Mouse (Mus musculus): ENCODE results near the gene Eif4e3.

The Eif4e3 gene

DNA sequence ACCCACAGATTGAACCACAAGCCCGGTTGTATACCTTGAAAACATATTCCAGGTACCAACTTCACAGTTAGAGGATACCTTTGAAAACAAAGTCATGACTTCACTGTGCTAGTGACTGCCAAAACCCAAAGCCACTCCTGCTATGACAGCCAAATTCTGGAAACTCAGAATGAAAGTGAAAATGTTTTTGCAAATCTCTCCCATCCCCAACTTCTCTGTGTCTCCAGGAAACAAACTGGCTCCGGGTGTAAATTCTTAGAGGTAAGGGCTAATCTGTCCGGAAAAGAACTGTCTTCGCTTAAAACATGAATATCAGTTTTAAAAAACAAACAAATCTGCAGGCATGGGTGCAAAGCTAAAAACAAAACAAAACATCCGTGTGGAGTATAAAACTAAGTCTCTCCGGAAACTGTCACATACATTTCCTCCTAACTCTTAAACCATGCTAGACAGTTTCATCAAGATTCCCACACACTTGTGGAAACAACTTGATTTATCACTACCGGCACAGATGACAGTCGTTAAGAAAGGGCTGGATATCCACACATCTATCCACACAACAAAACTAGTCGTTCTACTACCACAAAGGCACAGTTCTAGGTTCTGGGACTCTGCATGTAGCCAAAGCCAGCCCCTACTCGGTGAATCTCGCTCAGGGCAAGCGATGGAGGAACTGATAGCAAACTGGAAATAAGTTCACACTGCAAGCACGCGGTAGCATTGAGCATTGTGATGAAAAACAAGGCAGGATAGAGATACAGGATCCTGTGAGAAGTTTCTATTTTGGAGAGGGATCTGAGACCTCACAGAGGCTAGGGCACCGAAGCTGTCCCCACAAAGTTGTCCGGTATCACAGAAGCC is 884 bp downstream of the Eif4e3 start:
- in situ Hi-C loops (cut with MboI, MseI): loop anchor here (25.0 kb wide), 1 partner anchor 1172 kb away; the partner anchor contains the start of gene Ppp4r2

DNA sequence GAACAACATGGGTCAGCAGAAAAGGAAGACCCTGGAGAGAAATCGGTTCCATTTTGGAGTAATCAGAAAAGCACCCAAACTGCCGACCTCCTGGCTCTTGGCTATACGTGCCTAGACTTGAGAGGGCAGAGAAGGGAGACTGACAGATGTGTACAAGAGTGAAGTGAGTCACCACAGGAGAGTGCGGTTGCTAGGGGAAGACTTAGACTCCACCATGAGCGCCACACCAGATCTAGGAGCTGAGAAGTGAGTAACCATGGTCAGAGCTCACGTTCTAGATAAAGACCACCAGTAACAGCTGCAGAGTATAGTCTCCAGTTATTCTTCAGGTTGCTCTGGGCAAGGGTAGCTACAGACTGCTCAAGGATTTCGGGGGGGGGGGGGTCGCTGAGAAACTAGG is 3.3 kb downstream of the Eif4e3 start:
- in situ Hi-C loops (cut with MboI, MseI): loop anchor here (25.0 kb wide), 1 partner anchor 1174 kb away; the partner anchor contains the start of gene Ppp4r2

DNA sequence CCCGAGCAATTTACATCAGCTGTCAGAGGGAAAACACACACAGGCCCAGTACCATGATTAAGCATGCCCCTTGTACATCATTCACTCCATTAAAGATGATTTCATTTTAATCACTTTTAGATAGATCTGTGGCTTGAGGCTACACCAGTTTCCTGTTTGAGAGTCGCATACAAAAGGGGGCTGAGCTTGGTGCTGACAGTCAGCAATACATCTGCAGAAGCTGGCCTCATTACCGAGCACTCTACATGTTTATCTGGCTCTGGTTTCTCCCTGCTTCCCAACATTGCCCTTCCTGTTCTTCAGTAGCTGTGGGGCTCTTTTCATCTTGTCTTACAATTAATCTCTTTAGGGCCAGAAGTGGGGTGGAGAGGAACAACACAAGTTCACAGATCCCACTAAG is 6.1 kb downstream of the Eif4e3 start:
- in situ Hi-C loops (cut with MboI, MseI): loop anchor here (25.0 kb wide), 1 partner anchor 1177 kb away; the partner anchor contains the start of gene Ppp4r2

DNA sequence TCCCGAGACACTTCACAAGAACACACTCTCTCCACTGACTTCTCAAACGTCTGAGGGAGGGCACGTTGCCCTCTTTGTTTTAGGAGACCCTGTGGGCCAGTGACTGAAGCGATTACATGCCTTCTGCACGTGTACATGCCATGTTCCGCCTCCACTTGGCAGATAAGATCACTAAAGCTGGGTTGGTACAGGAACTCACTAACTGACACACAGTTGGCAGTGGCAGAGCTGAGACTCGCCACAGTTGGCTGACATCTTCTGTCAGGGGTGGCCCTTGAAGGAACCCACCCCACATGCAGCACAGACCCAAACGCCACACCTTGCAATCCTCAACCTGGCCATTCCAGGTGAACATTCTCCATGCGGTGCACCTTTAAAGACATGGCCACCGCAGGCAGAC is 8.0 kb downstream of the Eif4e3 start:
- in situ Hi-C loops (cut with MboI, MseI): loop anchor here (25.0 kb wide), 1 partner anchor 1179 kb away; the partner anchor contains the start of gene Ppp4r2

DNA sequence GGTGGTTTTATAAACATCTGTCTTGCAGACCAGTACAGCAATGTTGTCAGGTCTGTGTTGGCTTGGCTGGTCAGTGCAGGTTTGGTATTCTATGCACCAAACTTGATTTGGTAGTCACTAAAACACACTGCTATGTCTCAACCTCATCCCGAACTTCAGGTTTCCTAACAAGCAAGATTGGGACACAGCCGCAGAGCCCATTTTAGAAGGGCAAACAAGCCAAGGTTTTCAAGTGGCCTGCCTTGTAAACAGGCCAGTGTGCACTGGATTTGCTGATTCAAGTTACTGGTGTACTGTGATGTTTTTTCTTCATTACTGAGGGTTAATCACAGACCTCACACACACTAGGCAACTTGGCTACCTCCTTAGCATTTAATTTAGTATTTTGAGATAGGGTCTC is 10.5 kb downstream of the Eif4e3 start:
- in situ Hi-C loops (cut with MboI, MseI): loop anchor here (25.0 kb wide), 1 partner anchor 1181 kb away; the partner anchor contains the start of gene Ppp4r2

DNA sequence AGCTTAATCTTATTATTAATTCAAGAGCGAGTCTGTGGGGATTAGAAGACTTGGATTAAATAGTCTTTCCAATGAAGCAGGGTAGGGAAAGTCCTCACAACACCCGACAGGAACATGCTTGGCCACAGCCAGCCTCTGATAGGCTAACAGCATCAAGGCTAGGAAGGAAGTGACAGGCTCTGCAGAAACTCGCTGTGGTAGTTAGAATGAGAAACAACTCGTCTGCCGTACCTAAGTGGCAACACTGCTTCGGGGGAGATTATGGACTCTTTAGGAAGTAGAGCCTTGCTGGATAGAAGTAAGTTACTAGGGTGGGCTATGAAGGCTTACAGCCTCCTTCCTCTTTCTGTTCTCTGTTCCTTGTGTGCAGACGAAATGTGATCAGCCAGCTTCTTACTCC is 11.1 kb downstream of the Eif4e3 start:
- in situ Hi-C loops (cut with MboI, MseI): loop anchor here (25.0 kb wide), 1 partner anchor 1182 kb away; the partner anchor contains the start of gene Ppp4r2

DNA sequence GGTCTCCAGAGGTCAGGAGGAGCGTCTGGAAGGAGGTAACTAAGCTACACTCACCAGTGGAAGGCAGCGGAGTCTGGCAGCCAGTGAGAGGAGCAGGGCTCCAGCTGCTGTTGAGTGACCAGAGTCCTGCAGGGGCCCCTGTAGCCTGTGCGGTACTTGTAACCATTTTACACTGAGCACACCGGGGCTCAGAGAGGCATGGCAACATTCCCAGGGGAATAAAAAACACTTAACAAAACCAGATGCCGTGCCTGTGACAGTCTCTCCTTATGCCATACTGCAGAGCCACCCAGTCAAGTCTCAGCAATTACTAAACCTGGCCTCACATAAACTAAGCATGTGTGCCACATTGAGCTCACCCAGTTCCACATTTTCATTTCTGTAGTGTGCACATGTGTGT is 12.2 kb downstream of the Eif4e3 start:
- in situ Hi-C loops (cut with MboI, MseI): loop anchor here (25.0 kb wide), 1 partner anchor 1183 kb away; the partner anchor contains the start of gene Ppp4r2

DNA sequence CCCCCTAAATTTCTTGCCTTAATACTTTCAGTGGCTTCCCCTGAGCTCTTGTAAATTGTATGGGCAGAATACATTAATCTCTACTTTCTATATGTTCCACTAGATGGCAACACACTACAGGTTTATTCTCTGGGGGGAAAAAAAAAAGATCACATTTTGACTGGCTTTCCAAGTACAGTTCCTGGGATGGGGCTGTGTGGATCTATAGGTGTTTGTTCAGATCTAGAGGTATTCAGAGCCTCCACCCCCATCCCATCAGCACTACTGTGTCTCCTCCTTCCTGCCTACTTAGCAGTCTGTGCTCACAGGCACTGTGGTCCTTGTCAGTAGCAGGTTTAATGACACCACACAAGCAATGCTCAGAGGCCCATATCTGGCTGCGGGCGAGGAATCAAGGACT is 14.2 kb downstream of the Eif4e3 start:
- in situ Hi-C loops (cut with MboI, MseI): loop anchor here (25.0 kb wide), 1 partner anchor 1185 kb away; the partner anchor contains the start of gene Ppp4r2

DNA sequence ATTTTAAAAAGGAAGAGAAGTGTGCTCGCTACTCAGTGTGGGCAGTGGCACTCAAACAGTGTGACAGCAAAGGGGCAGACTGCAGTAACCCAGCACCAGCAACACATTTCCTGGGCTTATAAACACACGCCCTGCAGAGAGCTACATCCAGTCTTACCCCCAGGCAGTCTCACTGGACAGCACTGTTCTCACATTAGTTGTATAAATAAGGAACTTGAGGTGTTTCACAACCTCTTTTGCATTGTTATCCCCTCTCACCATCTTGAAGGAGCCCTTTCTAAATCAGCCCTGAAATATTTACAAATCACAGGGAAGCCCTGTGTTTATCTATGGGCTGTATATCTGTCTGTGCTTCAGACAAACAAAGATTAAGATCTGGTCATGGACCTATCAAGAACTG is 17.3 kb downstream of the Eif4e3 start:
- in situ Hi-C loops (cut with MboI, MseI): no loop called here

DNA sequence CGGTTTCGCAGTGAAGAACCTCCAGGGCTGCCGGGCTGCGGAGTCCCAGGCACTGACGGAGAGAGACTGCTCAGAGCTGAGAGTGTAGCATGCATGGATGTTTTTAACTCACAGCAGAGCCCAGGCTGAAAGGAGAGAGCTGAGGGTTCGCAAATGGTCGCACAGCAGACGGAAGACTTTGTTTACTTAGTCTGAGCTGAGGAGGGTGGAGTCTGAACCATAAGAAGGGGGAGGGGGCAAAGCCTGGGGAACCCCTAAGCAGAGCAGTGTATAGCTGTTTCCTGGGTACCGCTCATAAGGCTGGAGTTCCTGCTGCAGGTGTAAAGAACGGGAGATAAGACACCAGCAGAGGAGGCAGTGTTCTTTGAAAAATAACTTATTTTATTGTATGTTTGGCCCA is 20.2 kb downstream of the Eif4e3 start:
- in situ Hi-C loops (cut with MboI, MseI): no loop called here

DNA sequence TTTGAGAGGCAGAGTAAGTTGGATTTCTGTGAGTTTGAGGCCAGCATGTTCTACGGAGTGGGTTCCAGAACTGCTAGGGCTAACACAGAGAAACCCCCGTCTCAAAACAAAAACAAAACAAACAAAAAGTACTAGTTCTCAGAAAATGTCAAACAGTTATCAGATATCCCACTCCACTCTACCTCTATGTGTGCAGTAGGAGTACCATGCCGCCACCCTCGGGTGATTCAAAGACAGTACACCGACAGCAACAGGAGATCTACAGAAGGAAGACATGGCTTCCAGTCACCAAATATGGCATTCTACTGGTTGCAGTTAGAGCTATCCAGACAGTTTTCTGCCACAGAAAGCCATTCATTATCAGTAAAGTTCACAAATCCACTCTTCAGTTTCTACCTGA is 21.7 kb downstream of the Eif4e3 start:
- in situ Hi-C loops (cut with MboI, MseI): no loop called here

DNA sequence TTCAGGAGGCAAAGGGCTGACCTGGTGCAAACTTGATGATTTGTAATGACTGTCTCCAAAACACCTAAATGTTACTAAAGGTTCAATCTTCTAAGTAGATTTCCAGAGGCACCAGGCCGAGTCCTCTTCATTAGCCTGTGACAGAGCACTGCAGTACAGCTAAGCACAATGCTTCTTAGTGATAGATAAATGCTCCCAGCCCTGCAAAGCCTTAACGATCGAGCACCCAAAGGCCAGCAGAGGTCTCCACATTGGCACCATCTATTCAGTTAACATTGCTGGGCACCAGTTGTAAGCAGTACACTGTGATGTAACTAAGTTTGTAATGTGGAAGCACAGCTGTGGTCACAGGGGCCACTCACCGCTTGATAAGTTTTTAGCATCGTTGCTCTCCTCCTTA is 22.2 kb downstream of the Eif4e3 start:
- in situ Hi-C loops (cut with MboI, MseI): no loop called here

DNA sequence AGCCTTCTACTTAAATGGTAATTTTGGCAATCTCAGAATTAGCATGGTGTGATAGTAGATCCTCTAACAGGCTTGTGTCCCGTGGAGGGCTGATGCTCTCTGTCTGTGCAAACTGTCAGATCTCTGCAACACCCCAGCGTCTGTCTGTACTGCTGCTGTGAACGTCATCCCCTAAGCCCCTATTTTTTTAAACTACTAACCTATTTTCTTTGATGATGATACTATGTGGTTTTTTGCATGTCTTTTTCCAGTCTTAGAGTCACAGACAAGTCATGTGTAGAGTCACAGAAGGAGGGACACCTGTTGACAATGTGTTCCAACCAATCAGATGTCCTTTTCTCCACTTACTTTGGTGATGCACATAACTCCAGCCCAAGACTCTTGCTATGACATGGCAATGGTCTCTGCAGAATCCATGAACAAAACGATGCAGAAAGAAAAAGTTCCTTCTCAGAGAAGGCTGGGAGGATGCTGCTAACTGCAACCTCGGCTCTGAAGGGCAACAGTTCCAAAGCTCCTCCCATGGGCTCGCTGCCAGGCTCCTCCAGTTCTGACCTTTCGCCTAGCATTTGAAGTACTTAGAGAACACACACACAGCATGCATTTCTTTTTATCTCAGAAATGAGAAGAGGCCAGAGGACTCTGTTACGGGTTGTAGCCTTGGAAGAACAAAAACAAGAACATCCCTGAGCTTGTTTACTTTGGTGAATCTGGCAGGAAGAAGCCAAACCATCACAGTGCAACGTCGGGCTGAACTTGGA is 23.0 kb downstream of the Eif4e3 start:
- in situ Hi-C loops (cut with MboI, MseI): no loop called here

DNA sequence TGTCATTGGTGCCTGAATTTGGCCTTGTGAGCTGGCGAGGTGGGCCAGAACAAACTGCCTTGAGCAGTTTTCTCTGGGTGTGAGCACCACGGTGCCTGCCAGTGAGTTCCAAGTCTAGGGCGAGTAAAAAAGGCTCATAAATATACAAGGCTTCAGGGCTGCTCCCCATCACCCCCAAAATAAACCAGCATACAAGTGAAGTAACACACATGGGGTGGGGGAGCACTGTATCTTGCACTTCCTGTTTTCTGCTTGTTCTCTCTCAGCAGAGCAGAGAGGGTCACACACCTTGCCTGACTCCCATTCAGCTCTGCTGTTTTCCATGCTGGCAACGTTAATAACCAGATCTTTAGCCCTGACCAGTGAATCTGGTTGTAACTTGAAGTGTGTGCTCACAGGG is 29.1 kb downstream of the Eif4e3 start:
- in situ Hi-C loops (cut with MboI, MseI): no loop called here

DNA sequence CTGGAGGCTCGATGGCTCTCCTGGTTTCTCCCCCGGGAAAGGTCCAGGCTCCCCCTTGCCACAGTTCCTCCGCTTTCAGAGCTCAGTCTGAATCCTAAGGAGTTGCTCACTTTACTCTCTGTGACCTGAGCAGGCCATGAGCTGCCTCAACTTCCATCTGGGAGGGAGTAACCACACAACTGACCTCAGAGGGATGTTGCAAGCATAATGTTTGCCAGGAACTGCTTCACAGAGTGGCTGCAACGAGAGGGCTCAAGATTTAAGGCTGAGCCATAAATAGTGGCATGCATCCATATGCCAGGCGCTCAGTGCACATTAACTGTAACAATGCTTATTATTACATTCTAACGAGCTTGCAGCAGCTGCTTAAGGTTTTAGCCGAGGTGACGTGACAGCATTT is 29.8 kb downstream of the Eif4e3 start:
- in situ Hi-C loops (cut with MboI, MseI): no loop called here

DNA sequence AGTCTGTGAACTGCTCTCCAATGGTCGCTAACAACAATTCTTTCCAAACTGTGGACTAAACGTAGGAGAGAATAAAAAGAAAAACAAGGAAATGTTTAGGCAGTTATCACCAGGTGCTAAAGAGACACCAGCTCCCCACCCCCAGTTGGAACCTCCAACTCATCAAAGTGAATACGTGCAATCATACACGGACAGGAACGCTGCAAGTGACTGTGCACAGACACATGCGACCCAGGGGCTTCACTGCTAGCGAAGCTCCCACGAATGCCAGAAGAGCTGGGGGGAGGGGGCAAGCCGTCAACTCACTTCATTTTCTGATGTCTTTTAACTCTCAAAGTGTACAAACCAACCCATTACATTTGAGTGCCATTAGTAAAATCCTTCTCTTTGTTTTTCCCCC is 30.4 kb downstream of the Eif4e3 start:
- in situ Hi-C loops (cut with MboI, MseI): no loop called here

DNA sequence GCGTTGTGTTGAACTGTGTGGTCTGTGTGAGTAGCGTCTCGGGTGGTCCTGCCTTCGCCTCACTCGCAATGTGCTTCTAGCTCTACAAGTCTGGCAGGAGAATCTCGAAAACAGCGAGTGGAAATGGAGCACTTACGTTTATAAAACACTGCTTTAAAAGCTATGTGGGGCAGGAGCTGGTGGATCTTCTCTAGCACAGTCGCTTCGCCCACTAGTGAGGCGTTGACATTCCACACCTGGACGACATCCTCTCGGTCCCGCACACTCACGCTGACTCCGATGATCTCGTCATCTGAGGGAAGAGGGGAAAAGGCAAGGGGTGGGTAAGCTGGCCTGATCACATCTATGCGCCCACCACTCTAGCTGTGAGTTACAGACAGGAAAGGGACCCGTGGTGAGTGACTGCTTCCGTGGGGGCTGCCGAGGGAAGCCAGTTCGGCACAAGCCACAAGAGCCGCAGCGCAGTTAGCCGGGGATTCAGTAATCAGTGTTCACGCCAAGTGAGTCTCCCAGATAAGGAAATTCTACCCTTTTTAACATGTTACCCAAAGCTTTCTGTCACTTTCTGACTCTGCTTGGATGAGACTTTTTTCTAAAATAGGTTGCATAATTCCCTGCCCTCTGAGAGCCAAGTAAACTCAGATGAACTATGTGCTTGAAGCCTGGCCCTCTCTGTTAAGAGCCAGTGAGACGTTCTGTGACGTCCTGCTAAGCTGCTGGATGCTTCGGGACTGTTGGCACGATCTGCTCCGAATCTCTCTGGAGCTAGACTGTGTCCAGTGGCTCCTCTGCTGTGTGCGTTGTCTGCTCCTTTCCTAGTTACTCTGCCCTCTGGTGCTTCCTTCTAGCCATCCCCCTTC is 34.2 kb downstream of the Eif4e3 start:
- in situ Hi-C loops (cut with MboI, MseI): no loop called here

DNA sequence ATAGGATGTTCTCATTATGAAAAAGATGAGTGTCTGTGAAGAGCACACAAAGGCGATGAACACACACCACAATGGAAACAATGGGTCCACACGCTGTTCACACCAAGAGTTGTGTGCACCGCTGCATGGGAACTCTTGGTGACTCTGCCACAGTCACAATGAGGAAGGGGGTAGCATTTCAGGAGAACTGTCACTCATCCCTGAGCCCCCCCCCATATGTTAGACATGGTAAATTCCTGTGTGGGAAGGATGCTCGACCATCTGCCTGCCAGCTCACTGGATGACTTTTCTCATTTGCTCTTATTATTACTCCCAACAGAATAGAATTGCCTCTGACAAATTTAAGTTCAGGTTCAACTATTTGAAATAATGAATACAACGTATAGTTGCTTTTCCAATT is 34.9 kb downstream of the Eif4e3 start:
- in situ Hi-C loops (cut with MboI, MseI): no loop called here

DNA sequence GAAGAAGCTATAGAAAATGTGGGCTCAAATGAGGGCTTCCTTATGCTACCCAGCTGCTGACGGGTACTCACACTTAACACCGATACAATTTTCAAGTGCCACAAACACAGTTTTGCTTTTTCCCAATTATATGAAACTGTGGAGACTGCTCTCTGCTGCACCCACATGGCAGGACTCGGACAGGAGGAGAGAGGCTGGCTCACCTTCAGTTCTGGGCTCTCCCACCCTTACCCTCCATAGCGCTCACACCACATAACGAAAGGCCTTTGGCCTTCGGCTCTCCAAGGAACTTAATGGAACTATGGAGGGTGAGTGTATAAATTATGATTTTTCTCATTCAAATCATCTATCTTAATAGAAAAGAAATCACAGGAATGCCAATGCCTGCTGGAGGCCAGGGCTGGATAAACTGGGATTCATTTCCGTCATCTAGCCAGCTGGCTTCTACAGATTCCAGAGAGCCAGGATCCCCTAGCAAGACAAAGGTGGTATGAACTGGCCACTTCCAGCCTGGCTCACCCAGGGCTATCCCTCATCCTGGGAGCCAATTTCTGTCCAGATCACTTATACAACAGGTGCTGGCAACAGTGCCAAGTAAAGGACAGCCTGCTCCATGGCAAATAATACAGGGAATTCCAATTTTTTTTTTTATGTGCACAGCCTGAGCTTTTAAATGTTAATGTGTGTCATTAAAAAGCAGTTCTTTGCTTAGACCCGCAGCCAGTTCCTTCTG is 36.7 kb downstream of the Eif4e3 start:
- in situ Hi-C loops (cut with MboI, MseI): no loop called here

DNA sequence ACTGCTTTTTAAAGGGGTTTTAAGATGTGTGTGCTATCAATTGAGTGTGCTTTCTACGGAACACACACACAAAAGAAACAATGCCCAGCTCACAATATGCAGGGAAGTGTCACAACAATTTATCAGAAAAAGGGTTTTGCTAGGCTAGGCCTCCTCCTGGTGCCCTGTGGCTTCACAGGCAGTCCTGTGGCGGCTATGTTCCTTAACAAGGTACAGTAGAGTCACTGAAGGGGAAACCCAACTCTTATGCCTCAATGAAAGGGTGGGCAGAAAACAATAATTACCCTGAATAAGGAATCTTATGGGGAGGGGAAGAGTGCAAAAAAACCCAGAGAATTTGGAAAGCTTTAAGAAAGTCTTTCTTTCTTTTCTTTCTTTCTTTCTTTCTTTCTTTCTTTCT is 40.2 kb downstream of the Eif4e3 start:
- in situ Hi-C loops (cut with MboI, MseI): no loop called here

DNA sequence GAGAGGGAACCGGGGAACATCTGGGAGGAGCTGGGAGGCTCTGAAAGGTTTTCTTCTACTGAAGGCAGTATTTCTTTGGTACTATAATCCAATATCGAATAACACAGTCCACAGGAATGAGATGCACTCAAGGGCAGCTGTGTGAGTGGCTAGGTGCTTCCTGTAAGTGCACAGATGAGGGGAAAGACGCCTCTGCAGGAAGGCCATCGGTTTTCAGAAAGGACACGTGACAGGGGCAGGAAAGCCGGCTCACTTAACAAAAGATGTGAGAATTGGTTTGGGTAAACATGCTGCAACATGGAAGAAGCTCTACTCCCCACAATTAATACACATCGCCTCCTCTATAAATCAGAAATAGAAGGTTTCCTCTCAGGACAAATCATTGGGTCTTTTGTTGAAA is 40.8 kb downstream of the Eif4e3 start:
- in situ Hi-C loops (cut with MboI, MseI): no loop called here
